Mouse (Mus musculus) hindbrain, postnatal 0 days (tissue): ENCODE results near the gene Rpn1. TPM values are rescaled to one million over a fixed set of nuclear protein-coding genes. Genes with fewer than 3 reads are reported as not detected.

Experiments
- ATAC-seq: fragments of 200-750 bp; cut with Nextera tagmentation; 2 replicates; pipeline ENCODE4 v1.8.0; 2017; ENCODE audit warnings: mild to moderate bottlenecking, moderate TSS enrichment, moderate library complexity
- DNase-seq: peaks from one replicate; pipeline ENCODE4 v3.0.0-alpha.2; 2015; ENCODE audit warnings: low spot score
- H3K27ac ChIP-seq: fragments of 300-500 bp; sonication (generic); 2 replicates; pipeline ENCODE4 v1.5.1; 2014; ENCODE audit warnings: mild to moderate bottlenecking
- H3K27me3 ChIP-seq: fragments of 300-500 bp; sonication (generic); 2 replicates; pipeline ENCODE4 v1.6.1; 2014; ENCODE audit warnings: low read length, mixed read lengths; ENCODE audit not compliant: insufficient read depth
- H3K36me3 ChIP-seq: fragments of 300-500 bp; sonication (generic); 2 replicates; pipeline ENCODE4 v1.6.1; 2014; ENCODE audit warnings: low read length, mixed read lengths; ENCODE audit not compliant: insufficient read depth
- H3K4me1 ChIP-seq: fragments of 300-500 bp; sonication (generic); 2 replicates; pipeline ENCODE4 v1.6.1; 2014; ENCODE audit warnings: antibody characterized with exemption, low read length, mixed read lengths; ENCODE audit not compliant: insufficient read depth
- H3K4me2 ChIP-seq: fragments of 300-500 bp; sonication (generic); 2 replicates; pipeline ENCODE4 v1.6.1; 2014; ENCODE audit warnings: low read depth, mild to moderate bottlenecking, low read length, moderate library complexity, mixed read lengths
- H3K4me3 ChIP-seq: fragments of 300-500 bp; sonication (generic); 2 replicates; pipeline ENCODE4 v1.5.1; 2014; ENCODE audit warnings: low read length
- H3K9ac ChIP-seq: fragments of 300-500 bp; sonication (generic); replicated peaks from 2 replicates; pipeline ENCODE4 v1.6.1; 2014; ENCODE audit warnings: mild to moderate bottlenecking, low read length, moderate library complexity, mixed read lengths
- H3K9me3 ChIP-seq: fragments of 300-500 bp; sonication (generic); 2 replicates; pipeline ENCODE4 v1.6.1; 2016; ENCODE audit warnings: low read length, mixed read lengths
- CTCF ChIP-seq: IDR thresholded peaks from 2 replicates; pipeline ENCODE4 v1.5.1; 2016; ENCODE audit warnings: antibody characterized with exemption, control low read depth, low read depth
- WGBS: fragments of 180-500 bp; shearing (Covaris S2); extraction: QIAGEN DNeasy Blood & Tissue Kit; methylation state at CpG from one replicate; pipeline ENCODE4 v1.1.7; 2014; 5-methylcytosine and 5-hydroxymethylcytosine counted together
- polyA plus RNA-seq: library from polyadenylated mRNA; unstranded; fragments of >200 nt; fragmentation: Nextera tagmentation; extraction: Ambion mirVana; gene quantifications from 2 replicates; pipeline ENCODE4 v1.2.1, GENCODE M21; 2015
- total RNA-seq: library from RNA; depleted of rRNA; stranded (reverse); fragments of >200 nt; gene quantifications from 2 replicates; pipeline ENCODE4 v1.2.3, GENCODE M21; 2014

Rpn1 gene
- total and polyA plus RNA-seq, 2 experiments from 2014 or later = 225 to 242 TPM

- peaks cover 4% of the 10 kb centered on the region; the same call in 1 of the 2 replicates for H3K4me1 ChIP-seq
- H3K9me3 ChIP-seq = no peaks in the 10 kb centered on the region
- WGBS = 9% methylated on average over 5 of the region's 5 CpGs
- TF ChIP-seq CTCF = no peak
- H3K4me2 ChIP-seq = peak overlapping the region; percentile 22; the same call in 1 of the 2 replicates
- no peak overlapping the region for H3K4me3 ChIP-seq
- no peak overlapping the region for H3K27ac ChIP-seq
- DNase-seq (no peak), ATAC-seq (peak; percentile 27; the same call in 1 of the 2 replicates)
- no peaks in the 10 kb centered on the region for H3K27me3 ChIP-seq
- no peak overlapping the region for H3K9ac ChIP-seq
- H3K36me3 ChIP-seq = no peaks in the 10 kb centered on the region
Measured at GRCm38 (mm10) chr6:88131521-88131920, 47.2 kb downstream of the Rpn1 start.

- DNase-seq (peak; percentile 55), ATAC-seq (peak; percentile 63)
- WGBS = 8% methylated on average over 17 of the region's 17 CpGs
- Histone ChIP-seq H3K36me3 (no peaks in the 10 kb centered on the region), H3K4me3 (no peak overlapping the region), H3K27ac (no peak overlapping the region), H3K4me2 (peak overlapping the region; percentile 22; the same call in 1 of the 2 replicates), H3K9ac (no peak overlapping the region), H3K4me1 (peaks cover 4% of the 10 kb centered on the region; the same call in 1 of the 2 replicates), H3K9me3 (no peaks in the 10 kb centered on the region), H3K27me3 (no peaks in the 10 kb centered on the region)
- TF ChIP-seq CTCF = no peak
Measured at GRCm38 (mm10) chr6:88132051-88132450, 47.8 kb downstream of the Rpn1 start.

- ATAC-seq (no peak), DNase-seq (no peak)
- Histone ChIP-seq H3K27ac (no peak overlapping the region), H3K9ac (no peak overlapping the region), H3K4me3 (no peak overlapping the region), H3K4me1 (peaks cover 4% of the 10 kb centered on the region; the same call in 1 of the 2 replicates), H3K9me3 (no peaks in the 10 kb centered on the region), H3K36me3 (no peaks in the 10 kb centered on the region), H3K4me2 (no peak overlapping the region), H3K27me3 (no peaks in the 10 kb centered on the region)
- TF ChIP-seq CTCF = peak; percentile 13; the same call in 1 of the 2 replicates
- 74% methylated on average over 6 of the region's 6 CpGs for WGBS
Measured at GRCm38 (mm10) chr6:88133061-88133460, 48.8 kb downstream of the Rpn1 start.

DNA sequence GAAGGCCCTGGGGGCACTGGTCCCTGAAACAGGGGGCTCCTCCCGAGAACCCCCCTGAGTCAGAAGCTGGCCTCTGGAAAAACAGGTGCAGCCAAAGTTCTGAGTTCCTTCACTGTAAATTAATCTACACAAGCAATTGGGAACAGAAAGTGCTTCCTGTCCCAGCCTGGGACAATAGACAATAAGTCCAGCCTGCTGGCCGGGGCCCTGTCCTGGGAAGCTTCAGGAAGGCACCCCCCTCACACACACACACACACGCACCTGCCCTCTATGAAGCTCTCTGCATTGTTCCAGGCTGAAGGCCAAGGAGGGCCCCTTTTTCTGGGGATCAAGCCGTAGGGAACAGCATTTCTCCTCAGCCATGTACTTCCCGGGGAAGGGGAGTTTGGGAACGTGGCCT is 49.6 kb downstream of the Rpn1 start:
- Histone ChIP-seq H3K27ac (peak overlapping the region; percentile 22; the same call in 1 of the 2 replicates), H3K4me1 (peaks cover 4% of the 10 kb centered on the region; the same call in 1 of the 2 replicates), H3K9ac (no peak overlapping the region), H3K36me3 (no peaks in the 10 kb centered on the region), H3K27me3 (no peaks in the 10 kb centered on the region), H3K9me3 (no peaks in the 10 kb centered on the region), H3K4me3 (no peak overlapping the region), H3K4me2 (no peak overlapping the region)
- ATAC-seq (no peak), DNase-seq (no peak)
- no peak for TF ChIP-seq CTCF
- 60% methylated on average over 6 of the region's 6 CpGs for WGBS

DNA sequence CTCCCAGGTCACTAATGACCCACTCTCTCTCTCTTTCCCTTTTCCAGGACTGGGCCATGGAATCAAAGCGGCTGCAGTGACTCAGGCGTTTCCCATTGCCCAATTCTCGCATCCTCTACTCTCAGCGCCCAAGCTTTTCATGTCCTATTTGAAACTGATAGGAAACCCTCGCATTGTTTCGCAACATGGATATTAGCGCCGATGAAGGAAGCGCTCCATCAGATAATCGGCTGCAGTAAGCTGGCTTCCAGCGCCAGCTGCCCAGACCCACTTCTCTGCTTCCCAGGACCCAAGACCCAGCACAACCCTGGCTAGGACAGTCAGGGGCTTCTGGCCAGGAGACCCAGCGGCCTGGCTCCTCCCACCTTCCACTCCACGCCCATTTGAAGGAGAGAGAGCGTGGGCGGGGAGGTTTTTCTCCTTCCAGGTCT is 51.9 kb downstream of the Rpn1 start:
- ATAC-seq (0 out of 2 replicates have a peak, but pooled peaks have one; percentile 48), DNase-seq (peak; percentile 31)
- H3K27me3 ChIP-seq = no peaks in the 10 kb centered on the region
- no peaks in the 10 kb centered on the region for H3K36me3 ChIP-seq
- H3K4me1 ChIP-seq = peaks cover 4% of the 10 kb centered on the region; the same call in 1 of the 2 replicates
- no peak for TF ChIP-seq CTCF
- 0 out of 2 replicates have a peak overlapping the region, but pooled peaks have one; percentile 11 for H3K4me3 ChIP-seq
- H3K4me2 ChIP-seq = peak overlapping the region; percentile 46
- no peak overlapping the region for H3K9ac ChIP-seq
- peak overlapping the region; percentile 4; the same call in 1 of the 2 replicates for H3K27ac ChIP-seq
- H3K9me3 ChIP-seq = no peaks in the 10 kb centered on the region
- WGBS = 26% methylated on average over 15 of the region's 15 CpGs

- no peak for DNase-seq
- TF ChIP-seq CTCF = no peak
- no peaks in the 10 kb centered on the region for H3K36me3 ChIP-seq
- no peak overlapping the region for H3K4me3 ChIP-seq
- no peaks in the 10 kb centered on the region for H3K27me3 ChIP-seq
- no peak overlapping the region for H3K9ac ChIP-seq
- no peak overlapping the region for H3K27ac ChIP-seq
- H3K4me2 ChIP-seq = no peak overlapping the region
- no peaks in the 10 kb centered on the region for H3K9me3 ChIP-seq
- H3K4me1 ChIP-seq = peaks cover 4% of the 10 kb centered on the region; the same call in 1 of the 2 replicates
- ATAC-seq = no peak
- 88% methylated on average over 3 of the region's 3 CpGs for WGBS
Measured at GRCm38 (mm10) chr6:88138485-88138884, 54.2 kb downstream of the Rpn1 start.

DNA sequence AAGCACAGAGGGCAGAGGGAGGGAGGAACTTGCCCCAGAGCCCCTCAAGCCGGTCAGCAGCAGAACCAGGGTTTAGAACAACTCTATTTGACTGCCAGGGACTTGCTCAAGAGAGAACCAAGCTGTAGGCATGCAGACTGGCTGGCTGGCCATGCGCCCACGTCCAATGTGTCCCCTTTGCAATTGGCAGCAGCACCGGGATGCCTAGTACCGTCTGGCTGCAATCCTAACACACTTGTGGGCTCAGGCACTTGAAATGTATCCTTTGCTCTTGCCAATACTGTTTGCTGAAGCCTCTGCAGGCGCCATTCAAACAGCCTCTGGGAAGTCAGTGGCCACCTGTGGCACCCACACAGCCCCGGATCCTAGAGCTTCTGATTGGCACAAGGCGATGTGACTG is 56.0 kb downstream of the Rpn1 start:
- no peak overlapping the region for H3K27ac ChIP-seq
- H3K36me3 ChIP-seq = no peaks in the 10 kb centered on the region
- H3K9ac ChIP-seq = no peak overlapping the region
- TF ChIP-seq CTCF = no peak
- H3K9me3 ChIP-seq = no peaks in the 10 kb centered on the region
- ATAC-seq = peak; percentile 61; the same call in 1 of the 2 replicates
- no peaks in the 10 kb centered on the region for H3K27me3 ChIP-seq
- no peak overlapping the region for H3K4me3 ChIP-seq
- H3K4me2 ChIP-seq = no peak overlapping the region
- peak; percentile 88 for DNase-seq
- 43% methylated on average over 8 of the region's 8 CpGs for WGBS
- peaks cover 4% of the 10 kb centered on the region; the same call in 1 of the 2 replicates for H3K4me1 ChIP-seq
